Mouse (Mus musculus) kidney, embryonic 14.5 days (tissue): Measurements from ENCODE around the gene Acacb. TPM values are rescaled to one million over a fixed set of nuclear protein-coding genes. Genes with fewer than 3 reads are reported as not detected.

ENCODE experiments used
- ATAC-seq: fragments of 200-750 bp; cut with Nextera tagmentation; 2 replicates; pipeline ENCODE4 v1.8.0; 2017; ENCODE audit warnings: moderate number of reproducible peaks, mild to moderate bottlenecking, moderate TSS enrichment, moderate library complexity; ENCODE audit not compliant: low FRiP score, low TSS enrichment
- H3K27ac ChIP-seq: fragments of 300-500 bp; sonication (generic); 2 replicates; pipeline ENCODE4 v1.5.1; 2014; ENCODE audit warnings: low read depth, mild to moderate bottlenecking, low read length, moderate library complexity, mixed read lengths
- H3K27me3 ChIP-seq: fragments of 300-500 bp; sonication (generic); 2 replicates; pipeline ENCODE4 v1.6.1; 2014; ENCODE audit warnings: mild to moderate bottlenecking, low read length; ENCODE audit not compliant: control insufficient read depth, insufficient read depth
- H3K36me3 ChIP-seq: fragments of 300-500 bp; sonication (generic); 2 replicates; pipeline ENCODE4 v1.6.1; 2014; ENCODE audit warnings: low read length, mixed read lengths; ENCODE audit not compliant: control insufficient read depth, insufficient read depth
- H3K4me1 ChIP-seq: fragments of 300-500 bp; sonication (generic); 2 replicates; pipeline ENCODE4 v1.6.1; 2014; ENCODE audit warnings: low read length, mixed read lengths; ENCODE audit not compliant: control insufficient read depth, insufficient read depth
- H3K4me2 ChIP-seq: fragments of 300-500 bp; sonication (generic); replicated peaks from 2 replicates; pipeline ENCODE4 v1.6.1; 2014; ENCODE audit warnings: low read depth, mild to moderate bottlenecking, low read length
- H3K4me3 ChIP-seq: fragments of 300-500 bp; sonication (generic); 2 replicates; pipeline ENCODE4 v1.5.1; 2014; ENCODE audit warnings: mild to moderate bottlenecking, low read length
- H3K9ac ChIP-seq: fragments of 300-500 bp; sonication (generic); 2 replicates; pipeline ENCODE4 v1.6.1; 2014; ENCODE audit warnings: low read depth, mild to moderate bottlenecking, low read length, moderate library complexity
- H3K9me3 ChIP-seq: fragments of 300-500 bp; sonication (generic); 2 replicates; pipeline ENCODE4 v1.6.1; 2016; ENCODE audit warnings: low read length; ENCODE audit not compliant: control insufficient read depth
- WGBS: fragments of 180-500 bp; shearing (Covaris S2); extraction: QIAGEN DNeasy Blood & Tissue Kit; methylation state at CpG from one replicate; pipeline ENCODE4 v1.1.7; 2014; 5-methylcytosine and 5-hydroxymethylcytosine counted together
- polyA plus RNA-seq: library from polyadenylated mRNA; unstranded; fragments of >200 nt; fragmentation: Nextera tagmentation; extraction: Ambion mirVana; gene quantifications from 2 replicates; pipeline ENCODE4 v1.2.1, GENCODE M21; 2014

Gene Acacb
- polyA plus RNA-seq, 1 experiment from 2014 or later, result 4.4 TPM

GRCm38 (mm10) chr5:114131521-114131840 lies 14.9 kb upstream of the Acacb start:
- peak overlapping the region; percentile 94 for H3K4me2 ChIP-seq
- no peaks in the 10 kb centered on the region for H3K27me3 ChIP-seq
- peak overlapping the region; percentile 62 for H3K9ac ChIP-seq
- H3K4me1 ChIP-seq, result peaks cover 12% of the 10 kb centered on the region
- peak overlapping the region; percentile 89 for H3K4me3 ChIP-seq
- H3K36me3 ChIP-seq, result peaks cover 21% of the 10 kb centered on the region
- WGBS, result 0% methylated on average over 15 of the region's 15 CpGs
- no peak for ATAC-seq
- peak overlapping the region; percentile 66; the same call in 1 of the 2 replicates for H3K27ac ChIP-seq
- H3K9me3 ChIP-seq, result no peaks in the 10 kb centered on the region

- peaks cover 34% of the 10 kb centered on the region for H3K36me3 ChIP-seq
- H3K4me1 ChIP-seq, result peaks cover 18% of the 10 kb centered on the region
- no peaks in the 10 kb centered on the region for H3K9me3 ChIP-seq
- H3K27ac ChIP-seq, result no peak overlapping the region
- no peak for ATAC-seq
- H3K4me2 ChIP-seq, result 0 out of 2 replicates have a peak overlapping the region, but pooled peaks have one; percentile 94
- H3K4me3 ChIP-seq, result no peak overlapping the region
- 80% methylated on average over 6 of the region's 6 CpGs for WGBS
- no peaks in the 10 kb centered on the region for H3K27me3 ChIP-seq
- no peak overlapping the region for H3K9ac ChIP-seq
These were observed 13.5 kb upstream of the Acacb start for GRCm38 (mm10) chr5:114132841-114133240.

GRCm38 (mm10) chr5:114134091-114134534 lies 12.2 kb upstream of the Acacb start:
- Histone ChIP-seq H3K9ac (no peak overlapping the region), H3K27me3 (no peaks in the 10 kb centered on the region), H3K4me3 (no peak overlapping the region), H3K27ac (no peak overlapping the region), H3K36me3 (peaks cover 35% of the 10 kb centered on the region), H3K9me3 (no peaks in the 10 kb centered on the region), H3K4me2 (no peak overlapping the region), H3K4me1 (peaks cover 23% of the 10 kb centered on the region)
- 67% methylated on average over 6 of the region's 6 CpGs for WGBS
- ATAC-seq, result no peak

GRCm38 (mm10) chr5:114135516-114135915 lies 10.8 kb upstream of the Acacb start:
- Histone ChIP-seq H3K4me1 (peaks cover 23% of the 10 kb centered on the region), H3K9ac (no peak overlapping the region), H3K9me3 (no peaks in the 10 kb centered on the region), H3K4me2 (no peak overlapping the region), H3K27ac (no peak overlapping the region), H3K36me3 (peaks cover 38% of the 10 kb centered on the region), H3K4me3 (no peak overlapping the region), H3K27me3 (no peaks in the 10 kb centered on the region)
- 90% methylated on average over 10 of the region's 10 CpGs for WGBS
- ATAC-seq, result no peak

- no peak overlapping the region for H3K27ac ChIP-seq
These were observed 8.7 kb upstream of the Acacb start for GRCm38 (mm10) chr5:114137481-114138276.

GRCm38 (mm10) chr5:114138277-114139164 lies 7.8 kb upstream of the Acacb start:
- Histone ChIP-seq H3K4me2 (no peak overlapping the region), H3K9ac (no peak overlapping the region), H3K27ac (peak overlapping the region; percentile 52; the same call in 1 of the 2 replicates), H3K9me3 (no peaks in the 10 kb centered on the region), H3K4me3 (no peak overlapping the region), H3K27me3 (no peaks in the 10 kb centered on the region), H3K4me1 (peaks cover 11% of the 10 kb centered on the region; the same call in 1 of the 2 replicates), H3K36me3 (peaks cover 36% of the 10 kb centered on the region)
- no peak for ATAC-seq
- WGBS, result 64% methylated on average over 21 of the region's 21 CpGs

More at GRCm38 (mm10) chr5:114137481-114138276, 8.7 kb upstream of the Acacb start:
- no peak overlapping the region for H3K4me3 ChIP-seq
- ATAC-seq, result peak; percentile 40; the same call in 1 of the 2 replicates
- H3K4me1 ChIP-seq, result peaks cover 15% of the 10 kb centered on the region; the same call in 1 of the 2 replicates
- no peak overlapping the region for H3K9ac ChIP-seq
- H3K36me3 ChIP-seq, result peaks cover 38% of the 10 kb centered on the region
- no peaks in the 10 kb centered on the region for H3K27me3 ChIP-seq
- no peak overlapping the region for H3K4me2 ChIP-seq
- H3K9me3 ChIP-seq, result no peaks in the 10 kb centered on the region
- WGBS, result 81% methylated on average over 15 of the region's 15 CpGs

GRCm38 (mm10) chr5:114139175-114139574 lies 7.2 kb upstream of the Acacb start:
- H3K9me3 ChIP-seq, result no peaks in the 10 kb centered on the region
- H3K9ac ChIP-seq, result no peak overlapping the region
- H3K36me3 ChIP-seq, result peaks cover 30% of the 10 kb centered on the region
- 0 out of 2 replicates have a peak, but pooled peaks have one; percentile 26 for ATAC-seq
- no peak overlapping the region for H3K4me3 ChIP-seq
- no peak overlapping the region for H3K4me2 ChIP-seq
- 37% methylated on average over 9 of the region's 9 CpGs for WGBS
- peaks cover 11% of the 10 kb centered on the region; the same call in 1 of the 2 replicates for H3K4me1 ChIP-seq
- peak overlapping the region; percentile 52; the same call in 1 of the 2 replicates for H3K27ac ChIP-seq
- H3K27me3 ChIP-seq, result no peaks in the 10 kb centered on the region

- H3K27me3 ChIP-seq, result no peaks in the 10 kb centered on the region
- H3K36me3 ChIP-seq, result no peaks in the 10 kb centered on the region
- no peak overlapping the region for H3K4me3 ChIP-seq
- 78% methylated on average over 14 of the region's 14 CpGs for WGBS
- no peak overlapping the region for H3K9ac ChIP-seq
- no peak overlapping the region for H3K27ac ChIP-seq
- no peak for ATAC-seq
- no peak overlapping the region for H3K4me2 ChIP-seq
- H3K4me1 ChIP-seq, result peaks cover 10% of the 10 kb centered on the region; the same call in 1 of the 2 replicates
- 0 out of 2 replicates have a peak, but pooled peaks cover 3% of the 10 kb centered on the region for H3K9me3 ChIP-seq
These were observed 973 bp downstream of the Acacb start for GRCm38 (mm10) chr5:114147043-114147972.
